Mouse (Mus musculus) kidney, adult 2 months (tissue): ENCODE data around the gene Galnt16.

Source experiments
- CTCF ChIP-seq: fragments of 200-500 bp; conservative IDR thresholded peaks from 2 replicates; pipeline ENCODE4 v1.5.1; 2011; ENCODE audit warnings: low read depth, mild to moderate bottlenecking, control low read depth, low read length, moderate library complexity, mixed read lengths; ENCODE audit not compliant: insufficient read depth, insufficient read length
- POLR2A ChIP-seq: fragments of 200-500 bp; IDR thresholded peaks from one replicate; pipeline ENCODE4 v1.6.1; 2011; ENCODE audit warnings: low read depth, low read length, control low read depth

DNA sequence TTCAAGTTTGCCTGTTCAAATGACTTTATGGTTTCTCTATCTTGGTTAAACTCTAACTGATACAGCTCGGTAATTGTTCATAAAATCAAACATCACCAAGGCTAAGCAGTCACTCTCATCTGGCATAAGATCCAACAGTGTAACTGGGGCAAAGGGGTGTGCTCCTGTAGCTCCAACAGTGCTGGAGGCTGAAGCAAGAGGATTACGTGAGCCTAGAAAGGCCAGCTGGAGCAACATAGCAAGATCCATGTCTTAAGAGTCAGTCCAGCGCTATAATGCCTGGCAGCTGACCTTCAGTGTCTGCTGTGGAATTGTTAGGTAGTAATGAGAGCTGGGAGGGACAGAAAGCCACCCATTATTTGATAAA is 136.6 kb downstream of the Galnt16 start:
- TF ChIP-seq CTCF (no peak), POLR2A (no peak)
